Mouse (Mus musculus): ENCODE data around the gene Kdm6b. TPM values are rescaled to one million over a fixed set of nuclear protein-coding genes. Genes with fewer than 3 reads are reported as not detected.
A peak's percentile ranks its signal among the peaks of the same experiment; 100 is the strongest.

The Kdm6b gene
- total RNA-seq, 2 experiments from 2014 or later: 48.3 to 52.2 TPM

DNA sequence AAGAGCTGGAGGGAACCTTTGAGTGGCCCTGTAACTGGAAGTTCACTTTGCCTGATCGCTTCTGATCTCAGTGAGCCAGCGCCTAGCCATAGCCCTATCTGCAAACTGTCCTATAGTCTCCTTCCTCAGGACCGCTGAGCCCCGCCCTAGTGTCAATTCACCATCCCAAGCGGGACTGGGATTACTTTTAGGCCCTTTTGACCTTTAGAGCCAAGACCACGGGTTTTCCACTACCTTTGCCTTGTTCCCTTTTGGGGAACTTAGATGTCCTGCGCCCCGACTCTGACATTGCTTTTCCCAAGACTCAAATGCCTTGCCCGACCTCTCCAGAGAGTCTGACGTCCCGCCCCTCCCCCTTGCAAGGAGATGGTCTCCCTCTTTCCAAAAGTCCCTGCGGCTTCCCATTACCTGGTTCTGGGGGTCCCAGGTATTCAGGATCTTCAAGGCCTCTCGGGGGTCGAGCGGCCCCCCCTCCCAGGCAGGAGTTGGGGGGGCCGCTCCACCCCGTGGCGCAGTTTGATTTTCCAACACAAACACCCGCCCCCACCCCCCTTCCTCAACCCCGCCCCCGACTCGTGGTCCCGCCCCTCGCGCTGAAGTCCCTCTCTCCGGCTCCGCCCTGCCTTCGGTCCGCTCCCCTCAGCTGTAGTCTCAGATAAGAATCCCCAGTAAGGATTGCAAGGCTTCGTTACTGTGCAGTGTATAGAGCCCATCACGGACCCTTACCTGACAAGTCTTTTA lies 6.5 kb upstream of the Kdm6b start:
- intact Hi-C loops (cut with DNase I): loop anchor here (1.0 to 10.0 kb wide), 2 partner anchors 19 to 325 kb away; partner anchors contain the start of gene Per1

DNA sequence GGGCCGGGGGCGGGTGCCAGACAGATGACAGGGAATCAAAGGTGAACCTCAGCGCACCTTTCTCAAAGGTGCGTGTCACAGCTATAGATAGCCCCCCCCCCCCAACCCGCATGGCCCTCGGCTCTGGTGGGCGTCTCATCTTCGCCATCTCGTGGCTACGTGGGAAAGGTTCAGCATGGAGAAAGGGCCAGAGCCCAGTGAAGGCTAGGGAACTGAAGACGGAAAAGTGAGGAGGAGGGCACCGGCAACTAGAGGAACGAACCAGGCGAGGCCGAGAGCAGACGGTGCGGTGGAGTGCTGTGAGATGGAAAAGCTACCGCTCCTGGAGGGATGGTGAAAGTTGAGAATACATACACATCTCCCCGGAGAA lies 6.0 kb upstream of the Kdm6b start:
- intact Hi-C loops (cut with DNase I): loop anchor here (1.0 to 10.0 kb wide), 2 partner anchors 18 to 325 kb away; partner anchors contain the start of gene Per1
- DNase-seq: peak; percentile 60 to 69

More for the DNA sequence above, 6.5 kb upstream of the Kdm6b start:
- peak; percentile 66 to 71 for DNase-seq

DNA sequence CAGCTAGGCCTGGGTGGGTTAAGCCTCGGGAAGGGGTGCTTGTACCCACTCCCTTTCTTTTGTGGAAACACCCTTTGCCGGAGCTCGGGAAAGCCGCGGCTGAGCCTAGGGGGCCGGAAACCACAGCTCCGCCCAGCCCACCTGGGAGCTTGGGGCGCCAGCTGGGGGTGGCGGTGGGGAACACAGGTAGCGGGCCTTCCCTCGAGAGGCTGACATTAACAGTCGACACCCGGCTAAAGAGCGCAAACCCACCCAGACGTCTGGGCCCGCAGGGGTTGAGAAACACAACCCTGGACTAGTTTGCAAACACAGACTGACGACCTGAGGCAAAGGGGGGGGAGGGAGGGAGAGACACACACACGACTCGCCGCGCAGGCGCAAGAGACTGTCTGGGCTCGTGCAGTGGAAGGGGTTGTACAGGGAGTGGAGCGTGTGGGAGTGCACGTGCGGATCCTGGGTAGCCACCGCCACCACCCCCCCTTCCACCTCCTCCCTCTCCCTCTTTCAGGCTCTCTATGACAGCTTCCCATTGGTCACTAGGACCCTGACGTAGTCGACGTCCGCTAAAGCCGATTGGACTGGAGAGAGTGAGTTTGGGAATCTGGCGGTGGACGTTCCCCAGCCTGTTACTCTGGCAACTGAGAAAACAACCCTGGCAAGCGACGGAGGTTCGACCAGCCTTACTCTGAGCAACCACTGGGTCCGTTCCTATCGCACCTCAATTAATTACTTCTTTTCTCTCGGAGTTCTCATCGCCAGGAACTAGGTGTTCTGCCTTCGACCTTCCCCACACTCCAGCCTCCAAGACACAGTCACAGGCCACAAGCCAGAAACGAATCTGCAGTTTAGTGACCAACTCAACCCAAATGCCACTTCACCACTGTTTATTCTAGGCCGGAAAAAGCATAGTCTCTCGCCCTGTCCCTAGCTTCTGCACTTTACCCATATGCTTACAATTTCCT lies 5.3 kb upstream of the Kdm6b start:
- intact Hi-C loops (cut with DNase I): loop anchor here (1.0 to 10.0 kb wide), 3 partner anchors 8 to 324 kb away; partner anchors contain the start of gene Per1
- DNase-seq: peak; percentile 95

DNA sequence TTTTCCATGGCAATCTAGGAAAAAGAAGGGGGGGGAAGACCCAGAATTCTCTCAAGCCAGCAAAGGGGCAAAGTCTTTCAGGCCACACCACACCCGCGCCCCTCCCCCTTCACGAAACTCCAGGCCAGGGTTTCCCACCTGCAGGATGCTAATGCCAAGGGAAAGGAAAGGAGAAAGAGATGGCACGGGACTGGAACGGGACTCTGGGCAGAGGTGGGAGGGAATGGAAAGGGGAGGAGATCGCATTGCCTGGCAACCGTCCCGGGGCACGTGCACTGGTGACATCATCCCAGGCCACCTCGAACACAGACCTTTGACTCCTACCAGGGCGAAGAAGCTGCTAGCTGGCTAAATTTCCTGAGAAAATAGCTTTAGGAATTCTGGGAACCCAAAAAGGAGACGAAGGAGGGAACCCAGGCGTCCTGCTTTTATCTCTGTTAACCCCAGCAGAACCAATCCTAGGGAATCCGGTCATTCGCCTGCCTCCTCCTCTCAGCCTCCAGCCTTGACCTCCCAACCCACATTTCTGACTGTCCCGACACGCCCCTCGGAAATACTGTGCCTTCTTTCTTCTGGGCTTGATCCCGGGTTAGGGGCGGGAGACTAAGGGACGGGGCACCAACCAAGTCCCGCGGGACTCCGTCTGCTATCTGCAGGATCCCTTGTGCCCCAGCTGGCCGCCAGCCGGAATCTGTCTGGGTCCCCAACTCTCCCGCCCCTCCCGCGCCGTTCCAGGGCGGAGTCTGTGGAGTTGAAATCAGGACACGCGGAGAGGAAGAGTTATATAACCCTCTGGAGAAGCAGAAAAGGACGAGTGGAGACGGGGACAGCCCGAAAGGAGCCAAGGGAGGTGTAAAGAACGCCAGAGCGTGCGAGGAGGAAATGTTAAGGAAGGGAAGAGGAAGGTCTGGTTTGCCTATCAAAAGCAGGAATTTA lies 4.2 kb upstream of the Kdm6b start:
- intact Hi-C loops (cut with DNase I): loop anchor here (1.0 to 10.0 kb wide), 2 partner anchors 7 to 323 kb away; partner anchors contain the start of gene Per1
- DNase-seq: peak; percentile 97 to 98

DNA sequence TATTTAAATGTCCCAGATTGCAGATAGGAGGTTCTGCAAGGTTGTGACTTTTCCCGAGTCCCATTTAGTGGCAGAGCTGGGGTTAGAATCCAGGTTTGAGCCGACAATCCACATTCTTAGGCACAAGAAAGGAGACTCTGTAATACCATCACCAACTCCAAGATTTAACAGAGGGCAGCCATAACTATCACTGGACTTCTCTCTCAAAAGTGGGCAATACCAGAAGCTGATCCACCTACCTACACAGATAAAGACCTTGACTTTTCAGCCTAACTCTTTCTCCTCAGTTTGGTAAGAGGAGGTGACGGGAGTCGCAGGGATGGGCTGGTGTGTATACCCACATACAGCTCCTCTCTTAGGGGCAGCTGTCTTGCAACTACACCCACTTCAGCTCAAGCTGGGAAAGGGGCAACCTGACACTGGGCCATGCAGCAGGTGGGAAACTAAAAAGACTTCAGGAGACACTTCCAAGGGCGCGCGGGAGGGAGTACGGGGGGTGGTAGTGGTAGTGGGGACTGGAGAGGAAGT lies 3.5 kb upstream of the Kdm6b start:
- intact Hi-C loops (cut with DNase I): loop anchor here (10.0 kb wide), 1 partner anchor 322 kb away; the partner anchor contains the start of gene Per1
- DNase-seq: no peak

DNA sequence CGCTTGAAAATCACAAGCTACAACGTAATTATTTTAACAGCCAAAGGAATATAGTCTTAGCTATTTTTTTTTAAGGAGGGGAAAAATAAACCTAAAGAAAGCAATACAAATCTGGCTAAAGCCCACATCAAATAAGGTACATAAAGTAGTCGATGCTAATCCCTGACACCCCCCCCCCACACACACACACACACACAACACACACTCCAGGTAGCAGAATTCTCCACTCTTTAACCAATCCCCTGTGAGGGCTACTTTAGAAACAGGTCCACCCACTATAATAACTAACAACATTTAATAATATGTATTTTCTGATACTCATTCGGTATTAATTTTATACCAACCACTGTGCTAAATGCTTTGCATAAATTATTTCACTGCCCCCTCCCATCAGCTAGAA lies 3.0 kb upstream of the Kdm6b start:
- intact Hi-C loops (cut with DNase I): loop anchor here (10.0 kb wide), 1 partner anchor 322 kb away; the partner anchor contains the start of gene Per1
- no peak for DNase-seq

DNA sequence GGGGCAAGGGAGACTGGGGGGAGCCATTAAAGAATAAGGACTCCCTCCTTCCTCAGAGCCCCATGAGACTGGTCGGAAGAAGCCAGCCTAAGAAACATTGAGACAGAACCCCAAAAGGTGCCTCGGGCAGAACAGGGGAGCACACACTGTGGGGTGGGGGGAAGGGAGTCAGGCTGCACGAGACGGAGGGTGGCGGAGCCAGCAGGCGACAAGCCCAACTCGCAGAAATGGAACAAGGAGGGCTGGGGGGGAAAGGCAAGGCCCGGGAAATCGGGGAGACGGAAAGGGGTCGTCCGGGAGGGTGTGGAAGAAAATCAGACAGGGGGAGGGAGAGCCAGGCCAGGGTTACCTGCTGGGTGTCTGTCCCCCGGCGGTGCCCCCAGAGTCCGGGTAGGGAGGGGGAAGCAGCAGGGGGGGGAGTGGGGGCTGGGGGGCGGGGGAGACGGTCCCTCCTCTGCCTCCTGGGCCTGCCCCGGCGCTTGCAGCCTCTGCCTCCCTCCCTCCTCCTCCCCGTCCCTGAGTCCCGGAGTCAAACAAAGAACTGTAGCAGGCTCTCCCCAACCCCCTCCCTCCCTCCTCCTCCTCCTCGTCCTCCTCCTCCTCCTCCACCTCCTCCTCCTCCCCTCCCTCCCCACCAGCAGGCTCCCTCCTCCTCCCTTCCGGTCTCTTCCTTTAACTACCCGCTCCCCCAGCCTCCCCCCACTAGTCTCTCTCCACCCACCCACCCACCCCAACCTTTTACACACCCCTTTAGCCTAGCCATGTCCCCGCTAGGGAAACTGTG lies 2.4 kb upstream of the Kdm6b start:
- intact Hi-C loops (cut with DNase I): loop anchor here (10.0 kb wide), 1 partner anchor 321 kb away; the partner anchor contains the start of gene Per1
- DNase-seq: peak; percentile 72 to 78

DNA sequence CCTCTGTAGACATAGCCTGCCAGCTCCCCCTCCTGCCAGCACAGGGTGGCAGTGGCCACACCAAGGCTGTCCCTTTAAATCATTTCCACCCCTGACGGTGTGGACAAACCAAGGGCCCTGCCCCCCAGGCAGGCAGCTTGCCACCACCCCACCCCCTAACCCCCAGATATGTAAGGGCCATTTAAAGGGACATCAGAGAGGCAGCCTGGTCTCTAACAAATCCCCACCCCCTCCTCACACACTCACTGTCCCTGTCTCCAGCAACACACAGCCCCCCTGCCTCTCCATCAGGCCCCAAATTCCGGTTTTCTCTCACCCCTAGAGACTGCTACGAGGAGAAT lies 1.8 kb upstream of the Kdm6b start:
- intact Hi-C loops (cut with DNase I): loop anchor here (10.0 kb wide), 1 partner anchor 320 kb away; the partner anchor contains the start of gene Per1
- peak; percentile 81 to 83 for DNase-seq

DNA sequence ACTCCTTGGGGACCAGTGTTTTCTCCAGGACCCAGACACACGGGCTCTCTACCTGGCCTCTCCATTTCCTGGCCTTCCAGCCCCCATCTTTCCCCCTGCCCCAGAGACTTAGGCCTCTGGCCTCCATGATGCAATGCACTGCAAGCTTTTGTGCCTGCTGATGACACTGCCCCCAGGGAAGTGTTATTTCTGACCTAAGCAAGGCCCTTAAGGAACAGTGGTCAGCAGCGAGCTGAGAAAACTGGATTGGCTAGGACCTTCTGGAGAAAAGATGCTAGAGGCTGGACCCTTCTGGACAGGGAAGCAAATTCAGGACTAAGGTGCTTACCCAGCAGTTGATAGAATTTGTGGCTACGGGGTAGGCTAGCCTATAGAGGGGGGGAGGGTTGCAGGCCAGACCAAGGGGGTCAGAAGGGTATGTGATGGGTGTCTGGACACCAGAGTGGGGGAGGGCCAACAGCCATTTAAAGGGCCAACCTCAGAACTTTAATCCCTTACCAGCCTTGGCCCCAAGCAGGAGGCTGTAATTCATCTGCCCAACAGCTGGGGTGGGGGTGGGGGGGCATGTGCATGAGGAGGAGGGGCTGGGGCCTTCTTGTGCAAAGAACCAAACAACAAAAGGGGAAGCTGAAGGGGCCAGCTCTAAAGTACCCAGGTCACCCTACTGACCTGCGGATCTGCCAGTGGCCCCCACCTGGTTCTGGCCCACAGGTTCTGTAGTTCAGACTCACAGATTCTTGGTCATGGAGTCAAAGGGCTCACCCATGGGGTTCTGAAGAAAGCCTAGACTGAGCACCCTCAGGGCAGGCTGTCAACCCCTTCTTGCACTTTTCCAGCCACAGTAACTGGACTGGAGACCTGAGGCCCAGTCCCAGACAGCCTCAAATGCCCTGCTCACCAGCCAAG lies 1.2 kb upstream of the Kdm6b start:
- intact Hi-C loops (cut with DNase I): loop anchor here (10.0 kb wide), 1 partner anchor 320 kb away; the partner anchor contains the start of gene Per1
- no peak for DNase-seq

DNA sequence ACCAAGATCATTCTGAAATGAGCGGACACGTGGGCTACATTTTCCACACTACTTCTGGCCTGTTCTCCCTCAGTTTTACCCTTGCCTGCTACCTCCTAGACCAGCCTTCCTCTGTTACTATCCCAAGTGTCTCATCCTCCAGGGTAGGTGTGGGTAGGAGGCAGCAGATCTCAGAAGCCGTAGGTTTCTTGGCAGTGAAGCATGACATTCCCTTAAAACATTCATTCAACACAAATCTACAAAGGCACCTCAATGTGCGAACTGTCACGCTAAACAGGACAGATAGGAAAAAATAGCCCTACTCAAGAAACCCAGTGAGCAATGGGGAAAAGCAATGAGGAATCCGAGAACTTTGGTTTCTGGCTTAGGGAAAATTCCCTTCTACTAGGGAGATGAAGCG lies 927 bp downstream of the Kdm6b start:
- intact Hi-C loops (cut with DNase I): loop anchor here (10.0 kb wide), 1 partner anchor 318 kb away; the partner anchor contains the start of gene Per1
- DNase-seq: no peak

DNA sequence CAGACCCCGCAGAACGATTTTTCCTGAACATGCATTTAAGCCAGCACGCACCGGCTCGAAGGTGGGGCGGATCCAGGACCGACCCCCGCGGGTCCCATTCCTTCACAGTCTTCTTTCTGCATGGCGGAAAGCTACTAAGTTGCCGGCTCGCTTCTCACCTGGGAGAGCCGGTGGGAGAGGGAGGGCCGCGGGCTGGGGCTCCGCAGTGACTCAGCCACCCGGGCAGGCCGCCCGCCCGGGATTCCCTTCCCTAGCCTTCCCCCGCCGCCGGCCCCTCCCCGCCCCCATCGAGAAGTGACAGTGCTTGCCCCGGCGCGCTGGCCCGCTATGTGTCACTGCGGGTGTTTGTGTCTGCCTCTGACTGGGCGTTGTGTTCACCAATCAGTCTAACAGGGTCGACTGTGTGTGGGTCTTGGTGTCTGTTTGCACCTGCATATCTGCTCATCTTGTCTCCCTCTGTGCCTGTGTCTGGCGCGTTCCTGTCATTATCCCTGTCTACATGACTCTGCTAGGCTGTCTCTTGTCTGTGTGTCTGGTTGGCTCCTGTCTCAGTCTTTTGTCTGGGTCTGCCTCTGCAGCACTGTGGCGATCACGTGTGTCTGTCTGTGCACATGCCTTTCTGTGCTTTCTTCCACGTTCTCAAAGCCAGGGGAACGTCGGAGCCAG lies 1.8 kb downstream of the Kdm6b start:
- intact Hi-C loops (cut with DNase I): loop anchor here (2.0 to 10.0 kb wide), 2 partner anchors 15 to 317 kb away; partner anchors contain the start of gene Per1
- DNase-seq: peak; percentile 87 to 88

DNA sequence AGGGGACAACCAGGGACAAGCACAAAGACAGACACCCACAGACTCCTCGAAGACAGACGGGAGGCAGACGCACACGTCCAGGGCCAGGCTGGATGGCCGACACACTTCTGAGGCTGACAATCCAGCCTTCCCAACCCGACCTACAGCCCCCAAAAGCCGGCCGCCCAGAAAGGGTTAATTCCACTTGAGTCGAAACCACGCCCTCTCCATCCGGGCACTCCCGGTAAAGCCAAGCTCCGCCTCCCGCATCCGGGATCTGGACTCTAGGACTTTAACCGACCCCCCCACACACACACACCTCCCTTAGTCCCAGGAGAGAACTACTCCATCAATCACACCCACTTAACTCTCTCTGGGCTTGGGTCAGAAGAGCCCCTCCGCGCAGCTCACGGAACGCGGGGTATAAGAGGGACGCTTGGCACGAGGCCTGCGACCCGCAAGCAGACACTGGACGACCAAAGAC lies 2.4 kb downstream of the Kdm6b start:
- intact Hi-C loops (cut with DNase I): loop anchor here (2.0 to 10.0 kb wide), 2 partner anchors 14 to 316 kb away; partner anchors contain the start of gene Per1
- DNase-seq: peak; percentile 97 to 98

DNA sequence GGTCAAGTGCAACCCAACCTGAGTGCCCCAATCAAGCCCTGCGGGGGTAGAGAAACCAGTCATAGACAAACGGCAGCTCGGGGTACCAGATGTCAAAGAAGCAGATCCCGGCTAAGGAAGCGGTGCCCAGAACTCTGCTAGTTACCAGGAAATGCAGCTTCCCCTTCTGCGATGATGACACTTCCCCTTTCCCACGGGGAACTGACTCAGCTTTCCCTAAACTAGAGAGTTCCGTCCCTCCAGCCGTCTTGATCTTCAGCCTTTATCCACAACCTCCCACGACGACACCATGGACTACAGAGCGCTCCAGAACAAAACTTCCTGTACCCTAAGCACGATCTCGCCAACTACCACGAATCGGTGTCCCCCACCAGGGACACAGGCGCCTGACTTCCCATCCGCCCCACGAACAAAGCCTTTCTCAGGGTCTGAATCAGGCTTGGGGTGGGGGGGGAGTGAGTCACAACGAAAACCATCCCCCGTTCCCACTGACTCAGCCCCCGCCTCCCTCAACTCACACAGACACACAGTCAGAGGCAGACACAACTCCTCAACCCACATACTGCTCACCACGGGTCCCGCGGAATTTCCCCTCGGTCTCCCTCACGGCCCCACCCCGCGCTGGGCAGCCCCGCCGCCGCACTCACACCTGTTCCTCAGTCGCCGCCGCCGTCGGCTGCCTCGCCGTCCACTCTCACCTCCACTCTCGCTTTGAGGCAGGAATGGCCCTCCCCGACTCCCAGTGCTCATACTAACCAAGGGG lies 3.0 kb downstream of the Kdm6b start:
- intact Hi-C loops (cut with DNase I): loop anchor here (1.0 to 10.0 kb wide), 3 partner anchors 8 to 316 kb away; partner anchors contain the start of gene Per1
- DNase-seq: peak; percentile 77 to 81

DNA sequence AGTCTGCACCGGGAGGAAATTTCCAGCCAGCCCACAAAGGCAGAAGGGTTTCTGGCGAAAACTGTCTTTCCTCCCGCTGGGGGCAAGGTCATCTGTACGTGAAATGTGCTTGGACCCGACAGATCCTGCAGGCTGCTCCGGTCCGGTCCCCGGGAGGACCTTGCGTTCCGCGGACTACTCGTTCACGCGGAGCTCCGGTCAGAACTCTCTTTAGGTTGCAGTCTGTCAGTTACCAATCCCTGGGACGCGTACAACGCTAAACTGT lies 3.5 kb downstream of the Kdm6b start:
- intact Hi-C loops (cut with DNase I): loop anchor here (1.0 to 10.0 kb wide), 3 partner anchors 8 to 315 kb away; partner anchors contain the start of gene Per1
- DNase-seq: no peak

DNA sequence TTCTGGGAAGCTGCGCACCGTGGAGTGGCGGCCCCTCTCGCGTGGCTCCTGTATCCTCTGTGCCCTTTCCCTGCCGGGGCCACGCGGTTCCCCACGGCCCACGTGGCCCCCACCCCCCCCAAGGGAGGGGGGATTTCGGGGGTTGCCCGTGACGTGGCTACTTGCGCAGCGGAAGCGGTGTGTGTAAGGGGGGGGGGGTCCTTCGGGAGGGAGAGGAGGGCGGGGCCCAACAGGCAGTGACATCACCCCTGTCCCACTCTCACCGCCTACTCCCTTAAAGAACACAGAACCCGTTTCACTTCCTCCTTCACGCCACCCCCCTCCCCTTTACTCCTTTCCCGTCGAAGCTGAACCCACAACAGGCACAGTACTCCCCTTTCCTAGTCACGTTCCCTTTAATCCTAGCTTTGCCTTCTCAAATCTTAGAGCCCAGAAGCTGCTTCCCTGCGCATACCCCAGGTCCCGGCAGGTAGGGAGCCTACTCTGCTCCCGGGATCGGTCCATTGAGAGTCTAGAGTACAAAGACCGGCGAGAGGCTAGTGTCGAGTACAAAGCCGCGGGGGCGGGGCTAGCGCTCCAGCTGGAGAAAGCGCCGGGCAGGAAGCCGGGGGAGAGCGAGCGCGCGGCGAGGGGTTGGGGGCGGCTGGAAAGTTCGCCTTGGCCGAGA lies 4.0 kb downstream of the Kdm6b start:
- DNase-seq: peak; percentile 91 to 92
- intact Hi-C loops (cut with DNase I): loop anchor here (1.0 to 10.0 kb wide), 3 partner anchors 9 to 315 kb away; partner anchors contain the start of gene Per1
